Mouse (Mus musculus) heart, embryonic 16.5 days (tissue): ENCODE data around the gene Tnrc18. TPM values are rescaled to one million over a fixed set of nuclear protein-coding genes. Genes with fewer than 3 reads are reported as not detected.

Source experiments
- ATAC-seq: fragments of 200-750 bp; cut with Nextera tagmentation; replicated peaks from 2 replicates; pipeline ENCODE4 v1.8.0; 2017; ENCODE audit warnings: moderate number of reproducible peaks; ENCODE audit not compliant: insufficient read depth, low FRiP score; ENCODE audit errors: extremely low read depth
- H3K27ac ChIP-seq: fragments of 300-500 bp; sonication (generic); 2 replicates; pipeline ENCODE4 v1.5.1; 2014; ENCODE audit warnings: mild to moderate bottlenecking, low read length, control low read depth, moderate library complexity
- H3K27me3 ChIP-seq: fragments of 300-500 bp; sonication (generic); 2 replicates; pipeline ENCODE4 v1.6.1; 2014; ENCODE audit warnings: low read length, mixed read lengths; ENCODE audit not compliant: control insufficient read depth, insufficient read depth
- H3K36me3 ChIP-seq: fragments of 300-500 bp; sonication (generic); 2 replicates; pipeline ENCODE4 v1.6.1; 2014; ENCODE audit not compliant: control insufficient read depth, insufficient read depth
- H3K4me1 ChIP-seq: fragments of 300-500 bp; sonication (generic); 2 replicates; pipeline ENCODE4 v1.6.1; 2014; ENCODE audit warnings: low read length, mixed read lengths; ENCODE audit not compliant: control insufficient read depth, insufficient read depth
- H3K4me2 ChIP-seq: fragments of 300-500 bp; sonication (generic); 2 replicates; pipeline ENCODE4 v1.6.1; 2014; ENCODE audit warnings: low read depth, mild to moderate bottlenecking, control low read depth, low read length
- H3K4me3 ChIP-seq: fragments of 300-500 bp; sonication (generic); 2 replicates; pipeline ENCODE4 v1.5.1; 2014; ENCODE audit warnings: mild to moderate bottlenecking, control low read depth, low read length
- H3K9ac ChIP-seq: fragments of 300-500 bp; sonication (generic); 2 replicates; pipeline ENCODE4 v1.6.1; 2014; ENCODE audit warnings: low read length, control low read depth
- H3K9me3 ChIP-seq: fragments of 300-500 bp; sonication (generic); replicated peaks from 2 replicates; pipeline ENCODE4 v1.6.1; 2016; ENCODE audit warnings: low read length; ENCODE audit not compliant: control insufficient read depth
- WGBS: fragments of 180-500 bp; shearing (Covaris S2); extraction: QIAGEN DNeasy Blood & Tissue Kit; methylation state at CpG from one replicate; pipeline ENCODE4 v1.1.7; 2014; 5-methylcytosine and 5-hydroxymethylcytosine counted together
- polyA plus RNA-seq: library from polyadenylated mRNA; unstranded; fragments of >200 nt; fragmentation: Nextera tagmentation; extraction: Ambion mirVana; gene quantifications from 2 replicates; pipeline ENCODE4 v1.2.1, GENCODE M21; 2015

Tnrc18 gene
- polyA plus RNA-seq, 1 experiment from 2014 or later, result 17.6 TPM

DNA sequence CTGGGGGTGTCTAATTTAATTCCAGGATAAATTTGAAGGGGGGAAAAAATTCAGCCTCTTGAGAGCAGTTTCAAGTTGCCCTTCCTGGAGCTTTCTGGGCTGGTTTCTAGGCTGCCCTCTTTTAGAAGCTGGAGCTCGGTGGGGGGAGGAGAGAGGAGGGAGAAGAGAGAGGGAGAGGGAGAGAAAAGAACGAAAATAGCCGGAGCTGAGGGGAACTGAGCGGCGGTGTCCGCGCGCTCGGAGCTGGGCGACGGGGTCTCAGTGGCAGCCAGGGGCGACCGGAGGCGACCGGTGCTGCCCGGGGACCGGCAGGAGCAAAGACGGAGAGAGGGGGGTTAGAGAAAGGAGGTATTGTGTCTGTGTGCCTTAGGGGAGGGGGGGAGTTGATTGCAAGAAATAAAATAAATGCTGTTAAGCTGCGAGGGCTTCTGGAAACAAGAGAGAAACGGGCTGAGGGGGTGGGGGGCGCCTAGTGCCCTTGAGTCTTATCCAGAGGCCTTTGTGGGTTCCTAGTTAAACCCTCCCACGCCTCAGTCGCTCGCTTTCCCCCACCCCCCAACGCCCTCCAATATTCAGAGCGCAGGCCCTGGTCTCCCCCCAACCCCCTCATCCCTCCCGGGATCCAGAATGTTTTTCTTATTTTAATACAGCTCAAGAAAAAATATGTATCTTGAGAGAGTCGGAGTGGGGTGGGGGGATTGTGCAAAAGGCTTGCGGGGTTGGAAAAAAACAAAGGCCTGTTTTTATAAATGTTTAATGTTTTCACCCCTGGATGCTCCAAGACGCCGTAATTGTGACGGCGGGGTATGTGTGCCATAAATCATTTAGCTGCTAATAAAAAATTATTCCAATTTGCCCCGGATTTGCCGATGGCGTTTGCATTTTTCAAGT, 2.2 kb upstream of the Tnrc18 start:
- peak overlapping the region; percentile 79 for H3K4me3 ChIP-seq
- peaks cover 8% of the 10 kb centered on the region for H3K4me1 ChIP-seq
- WGBS, result 0% methylated on average over 36 of the region's 36 CpGs
- no peaks in the 10 kb centered on the region for H3K9me3 ChIP-seq
- no peak for ATAC-seq
- H3K9ac ChIP-seq, result peak overlapping the region; percentile 100
- H3K27me3 ChIP-seq, result no peaks in the 10 kb centered on the region
- H3K36me3 ChIP-seq, result no peaks in the 10 kb centered on the region
- H3K27ac ChIP-seq, result peak overlapping the region; percentile 100
- H3K4me2 ChIP-seq, result peak overlapping the region; percentile 78

- H3K4me2 ChIP-seq, result peak overlapping the region; percentile 78
- under 1% methylated on average over 43 of the region's 43 CpGs for WGBS
- no peaks in the 10 kb centered on the region; the same call in 1 of the 2 replicates for H3K4me1 ChIP-seq
- peak overlapping the region; percentile 100 for H3K9ac ChIP-seq
- H3K27ac ChIP-seq, result peak overlapping the region; percentile 100
- H3K27me3 ChIP-seq, result no peaks in the 10 kb centered on the region
- H3K4me3 ChIP-seq, result peak overlapping the region; percentile 79
- no peaks in the 10 kb centered on the region for H3K36me3 ChIP-seq
- no peaks in the 10 kb centered on the region for H3K9me3 ChIP-seq
- ATAC-seq, result no peak
Observed at GRCm38 (mm10) chr5:142818435-142819360, 1.2 kb upstream of the Tnrc18 start.

- Histone ChIP-seq H3K9ac (peak overlapping the region; percentile 95), H3K4me2 (peak overlapping the region; percentile 92), H3K4me3 (peak overlapping the region; percentile 79), H3K4me1 (peaks cover 13% of the 10 kb centered on the region), H3K27me3 (no peaks in the 10 kb centered on the region), H3K9me3 (no peaks in the 10 kb centered on the region), H3K27ac (peak overlapping the region; percentile 100), H3K36me3 (no peaks in the 10 kb centered on the region)
- WGBS, result under 1% methylated on average over 67 of the region's 71 CpGs
- ATAC-seq, result no peak
Observed at GRCm38 (mm10) chr5:142816811-142817523, 495 bp downstream of the Tnrc18 start.

- WGBS, result under 1% methylated on average over 39 of the region's 39 CpGs
- Histone ChIP-seq H3K27ac (peak overlapping the region; percentile 100), H3K9ac (peak overlapping the region; percentile 95)
Observed at GRCm38 (mm10) chr5:142816031-142816810, 1.2 kb downstream of the Tnrc18 start.

DNA sequence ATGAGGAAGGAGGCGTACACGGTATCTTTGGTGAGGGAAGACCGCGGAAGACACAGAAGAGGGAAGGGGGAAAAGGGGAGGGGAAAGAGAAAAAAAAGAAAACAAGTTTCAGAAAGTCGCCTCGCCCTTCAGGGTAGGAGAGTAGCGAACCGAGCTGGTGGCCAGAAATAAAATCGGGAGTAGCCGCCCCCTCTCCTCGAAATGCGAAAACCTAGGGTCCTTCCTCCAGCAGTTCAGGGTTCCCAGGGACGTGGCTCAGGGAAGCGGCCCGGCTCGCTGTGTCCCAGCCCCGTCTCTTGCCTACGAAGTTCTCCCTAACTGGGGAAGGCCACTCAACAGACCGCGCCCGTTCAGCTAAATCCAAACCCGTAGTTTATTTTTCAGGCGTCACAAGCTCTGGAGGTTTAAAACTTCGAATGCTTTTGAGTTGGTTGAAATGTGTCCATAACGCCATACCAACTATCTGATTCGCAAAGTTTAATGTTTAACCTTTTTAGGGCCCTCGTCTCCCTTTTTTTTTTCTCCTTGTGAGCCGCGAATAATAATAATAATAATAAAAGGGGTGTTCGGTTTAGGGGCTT, 2.0 kb downstream of the Tnrc18 start:
- peak overlapping the region; percentile 79 for H3K4me3 ChIP-seq
- H3K27me3 ChIP-seq, result no peaks in the 10 kb centered on the region
- no peaks in the 10 kb centered on the region for H3K9me3 ChIP-seq
- peaks cover 28% of the 10 kb centered on the region for H3K4me1 ChIP-seq
- H3K27ac ChIP-seq, result peak overlapping the region; percentile 100
- H3K36me3 ChIP-seq, result no peaks in the 10 kb centered on the region
- ATAC-seq, result no peak
- under 1% methylated on average over 30 of the region's 30 CpGs for WGBS
- peak overlapping the region; percentile 95 for H3K9ac ChIP-seq
- H3K4me2 ChIP-seq, result peak overlapping the region; percentile 92

More at GRCm38 (mm10) chr5:142816031-142816810, 1.2 kb downstream of the Tnrc18 start:
- H3K4me3 ChIP-seq, result peak overlapping the region; percentile 79
- H3K9me3 ChIP-seq, result no peaks in the 10 kb centered on the region
- ATAC-seq, result no peak
- no peaks in the 10 kb centered on the region for H3K36me3 ChIP-seq
- no peaks in the 10 kb centered on the region for H3K27me3 ChIP-seq
- H3K4me1 ChIP-seq, result peaks cover 21% of the 10 kb centered on the region
- H3K4me2 ChIP-seq, result peak overlapping the region; percentile 92

DNA sequence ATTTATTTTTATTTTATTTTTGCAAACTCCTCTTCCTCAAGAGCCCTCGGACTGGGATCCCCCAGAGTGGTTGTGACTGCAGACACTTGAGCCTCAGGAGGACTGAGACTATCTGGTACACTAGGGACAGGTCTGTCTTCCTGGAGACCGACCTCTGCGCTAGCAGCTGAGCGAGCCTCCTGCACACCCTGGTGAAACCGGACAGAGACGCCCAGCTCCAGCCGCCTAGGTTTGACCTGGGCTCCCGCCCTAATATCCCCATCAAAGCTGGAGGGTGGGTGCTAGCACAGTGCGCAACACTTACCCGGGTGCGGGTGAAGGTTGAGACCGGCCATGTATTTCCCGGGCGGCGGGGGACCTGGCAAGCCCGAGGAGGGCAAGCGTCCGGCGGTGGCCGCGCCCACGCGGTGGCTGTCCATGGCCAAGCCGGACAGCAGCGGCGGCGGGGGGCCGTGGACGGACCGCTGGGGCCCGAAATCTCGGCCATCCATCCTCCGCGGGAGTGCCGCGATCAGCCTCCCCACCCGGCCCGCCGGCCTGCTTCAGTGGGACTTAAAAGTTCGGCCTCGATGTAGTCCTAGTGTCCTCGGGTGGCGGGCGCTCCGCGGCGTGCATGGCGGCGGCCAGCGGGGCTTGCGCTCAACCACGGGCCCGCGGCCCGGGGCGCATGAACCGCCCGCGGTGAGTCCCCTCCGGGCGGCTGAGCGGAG, 2.6 kb downstream of the Tnrc18 start:
- peak overlapping the region; percentile 100 for H3K27ac ChIP-seq
- H3K9ac ChIP-seq, result peak overlapping the region; percentile 95
- ATAC-seq, result no peak
- H3K4me2 ChIP-seq, result peak overlapping the region; percentile 92
- peaks cover 34% of the 10 kb centered on the region for H3K4me1 ChIP-seq
- no peaks in the 10 kb centered on the region for H3K27me3 ChIP-seq
- no peaks in the 10 kb centered on the region for H3K9me3 ChIP-seq
- under 1% methylated on average over 62 of the region's 62 CpGs for WGBS
- H3K36me3 ChIP-seq, result no peaks in the 10 kb centered on the region
- H3K4me3 ChIP-seq, result peak overlapping the region; percentile 79

DNA sequence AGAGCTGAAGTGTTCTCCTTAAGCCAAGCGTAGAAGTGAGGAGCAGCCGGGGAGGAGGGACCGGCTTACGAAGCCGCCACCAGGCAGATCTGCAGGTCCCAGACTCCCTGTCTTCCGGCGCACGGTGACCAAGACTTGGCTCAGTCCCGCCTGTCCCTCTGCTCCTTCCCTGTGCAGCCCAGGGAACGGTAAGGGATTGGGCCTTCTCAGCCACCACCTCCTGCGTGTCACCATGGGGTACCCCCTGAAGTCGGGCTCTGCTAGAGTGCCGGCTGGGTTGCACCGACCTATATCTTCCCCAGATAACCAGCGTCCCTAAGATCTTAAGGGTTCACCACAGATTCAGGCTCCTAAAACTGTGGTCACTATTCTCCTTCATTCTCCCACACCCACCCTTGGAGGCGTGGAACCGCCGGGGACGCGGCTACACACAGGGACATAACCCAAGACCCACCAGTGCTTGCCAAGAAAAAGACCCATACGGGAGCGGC, 3.3 kb downstream of the Tnrc18 start:
- Histone ChIP-seq H3K9me3 (no peaks in the 10 kb centered on the region), H3K4me3 (peak overlapping the region; percentile 79), H3K4me2 (peak overlapping the region; percentile 92), H3K27me3 (no peaks in the 10 kb centered on the region), H3K9ac (peak overlapping the region; percentile 95), H3K36me3 (no peaks in the 10 kb centered on the region), H3K27ac (peak overlapping the region; percentile 100), H3K4me1 (peaks cover 35% of the 10 kb centered on the region)
- ATAC-seq, result no peak
- under 1% methylated on average over 22 of the region's 22 CpGs for WGBS
